Mouse (Mus musculus) bone marrow macrophage, adult 2 months (primary cell): Measurements from ENCODE around the gene Hoxc6.

Experiments
- CTCF ChIP-seq: IDR thresholded peaks from 2 replicates; pipeline ENCODE4 v1.5.1; 2012; ENCODE audit warnings: low read depth, mild to moderate bottlenecking, low read length, moderate library complexity
- POLR2A ChIP-seq: IDR thresholded peaks from 2 replicates; pipeline ENCODE4 v1.6.1; 2012; ENCODE audit warnings: mild to moderate bottlenecking, low read depth, low read length, borderline replicate concordance

GRCm38 (mm10) chr15:102953561-102953960 is 44.5 kb upstream of the Hoxc6 start:
- TF ChIP-seq POLR2A, result no peak
- TF ChIP-seq CTCF, result no peak
